Mouse (Mus musculus) thymus, postnatal 14 days (tissue): Measurements from ENCODE around the gene Olfr26.
"Not testable (repeated sequence)": the region's sequence is repeated elsewhere in the genome, so short reads cannot be mapped to it uniquely, and the experiment has no call there.

Source experiments
- DNase-seq: peaks from one replicate; pipeline ENCODE4 v3.0.0; 2021

Olfr26 gene

GRCm38 (mm10) chr9:38854760-38855159 lies at the start of gene Olfr26:
Gene Olfr26, plus strand, starts transcription at chr9:38855060.
- no peak for DNase-seq

- no peak for DNase-seq
These were observed 49.2 kb upstream of the Olfr26 start for GRCm38 (mm10) chr9:38805696-38806095.

GRCm38 (mm10) chr9:38814314-38814713 lies 40.5 kb upstream of the Olfr26 start, which contains the start of gene Olfr922:
Gene Olfr922, plus strand, starts transcription at chr9:38814614.
- DNase-seq: no peak

DNA sequence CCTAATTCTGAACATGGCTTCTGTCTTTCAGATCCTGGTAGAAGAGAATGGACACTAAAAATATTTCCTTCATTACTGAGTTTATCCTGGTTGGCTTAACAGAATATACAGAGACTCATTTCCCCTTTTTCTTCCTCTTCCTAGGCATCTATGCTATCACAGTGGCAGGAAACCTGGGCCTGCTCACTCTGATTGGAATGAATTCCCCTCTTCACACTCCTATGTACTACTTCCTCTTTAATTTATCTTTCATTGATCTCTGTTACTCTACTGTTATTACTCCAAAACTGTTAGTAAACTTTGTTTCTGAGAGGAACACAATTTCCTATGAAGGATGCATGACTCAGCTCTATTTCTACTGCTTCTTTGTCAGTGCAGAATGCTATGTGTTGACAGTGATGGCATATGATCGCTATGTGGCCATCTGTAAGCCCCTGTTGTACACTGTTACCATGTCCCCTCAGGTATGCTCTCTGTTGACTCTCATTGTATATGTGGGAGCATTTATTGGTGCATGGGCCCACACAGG lies 39.3 kb upstream of the Olfr26 start:
- no peak for DNase-seq

DNA sequence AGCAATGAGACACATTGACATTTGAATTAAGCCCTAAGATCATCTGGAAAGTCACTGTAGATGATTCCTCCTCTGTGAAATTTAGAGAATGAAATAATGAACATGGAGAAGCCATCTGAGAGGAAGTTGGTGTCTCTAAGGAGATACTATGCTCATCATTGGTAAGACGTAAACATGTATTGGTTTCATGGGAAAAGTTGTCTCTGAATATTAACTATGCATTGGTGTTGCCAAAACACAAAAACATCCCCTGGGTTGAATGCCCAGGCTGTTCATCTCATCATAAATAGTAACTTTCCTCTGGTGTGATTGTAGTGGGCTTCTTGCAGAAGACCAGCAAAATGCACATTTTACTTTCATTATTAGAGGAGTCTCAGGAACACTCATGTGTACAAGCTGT lies 28.6 kb upstream of the Olfr26 start, which contains the start of gene Olfr923:
Olfr923 (plus strand) TSS at position 301 of the 400 bp plus-strand sequence.
- no peak for DNase-seq

- DNase-seq: no peak
These were observed 21.8 kb upstream of the Olfr26 start for GRCm38 (mm10) chr9:38833027-38833426.

GRCm38 (mm10) chr9:38844149-38844548 lies 10.7 kb upstream of the Olfr26 start, which contains the start of gene Olfr924:
Gene Olfr924, plus strand, starts transcription at chr9:38844449.
- no peak for DNase-seq

- DNase-seq: not testable (repeated sequence)
These were observed 20.0 kb downstream of the Olfr26 start for GRCm38 (mm10) chr9:38874880-38875279.

GRCm38 (mm10) chr9:38876826-38877225 lies 22.0 kb downstream of the Olfr26 start, which contains the start of gene Olfr926:
Gene Olfr926, plus strand, starts transcription at chr9:38877126.
- DNase-seq: no peak
